Mouse (Mus musculus) cerebral cortex, adult 2 months (tissue): ENCODE results near the gene Prkab1.

Experiments
- WGBS: fragments of 180-500 bp; shearing (Covaris S2); methylation state at CpG from one replicate; pipeline ENCODE4 v1.1.7; 2018; 5-methylcytosine and 5-hydroxymethylcytosine counted together

The Prkab1 gene

DNA sequence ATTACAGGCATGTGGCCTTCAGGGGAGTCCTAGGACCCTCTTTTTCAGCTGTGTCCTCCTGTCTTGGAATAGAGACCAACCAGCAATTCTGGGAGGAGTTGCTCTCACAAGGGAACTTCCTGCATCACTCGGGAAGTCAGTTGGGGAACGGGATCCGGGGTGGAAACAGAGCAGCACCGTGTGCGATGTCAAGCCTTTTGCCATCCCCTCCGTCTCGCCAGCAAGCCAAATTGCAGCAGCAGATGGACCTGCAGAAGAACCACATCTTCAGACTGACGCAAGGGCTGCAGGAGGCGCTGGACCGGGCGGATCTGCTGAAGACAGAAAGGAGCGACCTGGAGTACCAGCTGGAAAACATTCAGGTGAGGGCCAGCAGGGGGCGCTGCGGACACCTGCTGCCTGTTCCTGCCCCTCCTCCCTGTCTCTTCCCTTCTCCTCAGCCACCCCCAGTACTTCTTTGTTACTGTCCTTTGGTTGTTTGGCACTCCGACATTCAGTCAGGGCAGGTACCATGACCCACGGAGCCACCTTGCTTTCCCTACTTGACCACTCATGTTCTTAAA lies 45.1 kb downstream of the Prkab1 start:
- 62% methylated on average over 16 of the region's 16 CpGs for WGBS

- 46% methylated on average over 5 of the region's 5 CpGs for WGBS
Observed at GRCm38 (mm10) chr5:115978255-115978654, 46.1 kb downstream of the Prkab1 start.

DNA sequence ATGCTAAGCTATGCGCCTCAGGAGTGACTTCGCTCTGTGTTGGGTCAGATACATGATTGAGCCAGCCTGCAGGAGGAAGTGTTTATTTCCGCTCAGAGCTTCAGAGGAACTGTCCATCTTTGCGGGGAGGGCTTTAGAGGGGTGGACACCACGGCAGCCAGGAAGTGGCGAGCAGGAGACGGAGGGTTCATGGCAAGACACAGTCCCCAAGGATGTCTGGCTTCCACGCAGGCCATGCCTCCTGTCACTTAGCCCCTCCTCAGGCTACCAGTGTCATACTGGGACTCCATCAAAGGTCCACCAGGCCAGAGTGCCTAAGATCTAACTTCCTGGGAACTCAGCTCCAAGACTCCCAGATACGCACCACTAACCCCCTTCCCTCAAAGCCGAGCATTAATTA lies 46.6 kb downstream of the Prkab1 start:
- WGBS = 62% methylated on average over 10 of the region's 10 CpGs

DNA sequence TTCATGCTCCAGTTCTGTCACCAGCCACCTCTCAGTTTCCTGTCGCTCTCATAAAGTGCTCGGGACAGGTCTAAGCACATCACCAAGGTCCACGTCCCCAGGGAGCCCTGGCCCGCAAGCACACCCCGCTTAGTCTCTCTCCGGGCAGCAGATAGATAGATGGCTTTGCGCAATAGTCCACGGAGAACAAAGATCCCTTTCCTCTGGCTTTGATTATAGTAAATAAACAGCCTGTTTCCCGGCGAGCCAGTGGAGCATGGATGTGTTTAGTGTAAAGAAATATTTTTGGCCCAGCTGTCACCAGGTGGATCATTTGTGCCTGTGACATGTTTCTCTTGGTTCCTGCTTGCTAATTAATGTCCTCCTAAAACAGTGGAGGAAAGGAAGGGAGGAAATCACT lies 47.0 kb downstream of the Prkab1 start:
- WGBS = 69% methylated on average over 10 of the region's 10 CpGs

GRCm38 (mm10) chr5:115976446-115976845 lies 47.9 kb downstream of the Prkab1 start:
- 94% methylated on average over 5 of the region's 5 CpGs for WGBS

GRCm38 (mm10) chr5:115975672-115976071 lies 48.6 kb downstream of the Prkab1 start:
- WGBS = 55% methylated on average over 10 of the region's 10 CpGs

DNA sequence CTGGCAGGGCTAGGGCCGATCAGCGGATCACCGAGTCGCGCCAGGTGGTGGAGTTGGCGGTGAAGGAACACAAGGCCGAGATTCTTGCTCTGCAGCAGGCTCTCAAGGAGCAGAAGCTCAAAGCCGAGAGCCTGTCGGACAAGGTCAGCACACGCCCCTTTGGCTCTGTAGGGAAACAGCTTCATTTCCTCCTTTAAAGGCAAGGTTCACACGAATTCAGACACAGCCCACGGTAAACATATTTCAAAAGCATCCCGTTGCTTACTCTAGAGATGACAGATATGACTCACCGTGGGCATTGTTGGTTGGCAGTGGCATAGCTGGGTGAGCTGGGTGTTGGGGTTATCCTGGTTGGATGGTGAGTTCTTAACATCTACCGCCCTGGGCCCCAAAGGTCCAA lies 53.1 kb downstream of the Prkab1 start:
- WGBS = 67% methylated on average over 15 of the region's 15 CpGs
